Mouse (Mus musculus) left cerebral cortex, postnatal 4 days (tissue): ENCODE data around the gene Muc1. TPM values are rescaled to one million over a fixed set of nuclear protein-coding genes. Genes with fewer than 3 reads are reported as not detected.

ENCODE experiments used
- microRNA-seq: library from miRNA; unstranded; fragments of <30 nt; microRNA quantifications from one replicate; pipeline ENCODE4 v1.2.0, GENCODE M21; 2022
- total RNA-seq, 2 experiments: library from RNA; stranded (reverse); gene quantifications; 2 replicates each; pipeline ENCODE4 v1.2.3; 2021

Gene Muc1
- total RNA-seq, 2 experiments from 2014 or later = 1.0 to 2.0 TPM

Small RNA genes within 50 kb of the gene (microRNA-seq; reads per million reads assigned to microRNA genes)
- gene Mir92b = 5,777 reads per million, percentile 91 among the genes with 10 or more reads in this experiment

Other genes with a start within 250 kb of the Muc1 start
- 100 to 1,000 TPM; 189 to 196 TPM for gene Rusc1, start 135.7 kb upstream of the Muc1 start, total RNA-seq
- gene Gm43738, start 128.0 kb upstream of the Muc1 start, total RNA-seq = not detected
- 100 to 1,000 TPM; 314 to 352 TPM for gene Fdps, start 127.1 kb upstream of the Muc1 start, total RNA-seq
- gene Pklr, start 92.9 kb upstream of the Muc1 start, total RNA-seq = under 1 TPM; 0.14 to 0.66 TPM
- 10 to 100 TPM; 68.6 to 73.1 TPM for gene Hcn3, start 68.9 kb upstream of the Muc1 start, total RNA-seq
- 10 to 100 TPM; 53.8 to 56.6 TPM for gene Clk2, start 64.3 kb upstream of the Muc1 start, total RNA-seq
- gene Scamp3, start 51.6 kb upstream of the Muc1 start, total RNA-seq = 10 to 100 TPM; 85.3 to 89.7 TPM
- 10 to 100 TPM; 51.4 to 56.2 TPM for gene Fam189b, start 45.9 kb upstream of the Muc1 start, total RNA-seq
- 10 to 100 TPM; 61.3 to 62.2 TPM for gene Gba, start 26.1 kb upstream of the Muc1 start, total RNA-seq
- gene Thbs3, start 13.9 kb upstream of the Muc1 start, total RNA-seq = 100 to 1,000 TPM in 1 of 2 experiments, 10 to 100 TPM in 1; 99.0 to 109 TPM
- 100 to 1,000 TPM in 1 of 2 experiments, 10 to 100 TPM in 1; 99.1 to 106 TPM for gene Mtx1, start 2.0 kb upstream of the Muc1 start, total RNA-seq
- 100 to 1,000 TPM in 1 of 2 experiments, 10 to 100 TPM in 1; 86.2 to 106 TPM for gene Krtcap2, start 16.9 kb downstream of the Muc1 start, total RNA-seq
- gene Trim46, start 17.3 kb downstream of the Muc1 start, total RNA-seq = 100 to 1,000 TPM; 128 to 133 TPM
- gene Dpm3, start 30.3 kb downstream of the Muc1 start, total RNA-seq = 10 to 100 TPM; 54.0 to 59.7 TPM
- gene Slc50a1, start 41.5 kb downstream of the Muc1 start, total RNA-seq = 10 to 100 TPM; 17.3 to 21.3 TPM
- 1 to 10 TPM; 5.0 to 6.4 TPM for gene Efna1, start 52.1 kb downstream of the Muc1 start, total RNA-seq
- 10 to 100 TPM; 64.7 to 66.2 TPM for gene Efna3, start 93.9 kb downstream of the Muc1 start, total RNA-seq
- gene Efna4, start 109.0 kb downstream of the Muc1 start, total RNA-seq = 1 to 10 TPM; 5.7 to 7.4 TPM
- 10 to 100 TPM; 84.1 to 91.0 TPM for gene Adam15, start 120.9 kb downstream of the Muc1 start, total RNA-seq
- under 1 TPM; 0.74 to 0.92 TPM for gene Dcst2, start 132.9 kb downstream of the Muc1 start, total RNA-seq
- gene Dcst1, start 136.2 kb downstream of the Muc1 start, total RNA-seq = under 1 TPM; 0.22 to 0.97 TPM
- gene Zbtb7b, start 165.7 kb downstream of the Muc1 start, total RNA-seq = 1 to 10 TPM; 3.3 to 3.8 TPM
- gene Lenep, start 173.7 kb downstream of the Muc1 start, total RNA-seq = 1 to 10 TPM in 1 of 2 experiments, under 1 TPM in 1; 0.54 to 4.5 TPM
- gene Flad1, start 182.8 kb downstream of the Muc1 start, total RNA-seq = 10 to 100 TPM; 27.6 to 28.3 TPM
- 10 to 100 TPM; 19.6 to 22.3 TPM for gene Cks1b, start 189.3 kb downstream of the Muc1 start, total RNA-seq
- gene Shc1, start 189.4 kb downstream of the Muc1 start, total RNA-seq = 10 to 100 TPM; 13.8 to 14.5 TPM
- gene Pygo2, start 201.2 kb downstream of the Muc1 start, total RNA-seq = 10 to 100 TPM; 53.3 to 60.2 TPM
- gene Pbxip1, start 207.6 kb downstream of the Muc1 start, total RNA-seq = 10 to 100 TPM; 17.1 to 17.5 TPM
- 10 to 100 TPM; 43.7 to 53.4 TPM for gene Pmvk, start 225.5 kb downstream of the Muc1 start, total RNA-seq